Mouse (Mus musculus) testis, adult 2 months (tissue): ENCODE results near the gene Aftph. TPM values are rescaled to one million over a fixed set of nuclear protein-coding genes. Genes with fewer than 3 reads are reported as not detected.

Source experiments
- H3K27ac ChIP-seq: fragments of 200-500 bp; 2 replicates; pipeline ENCODE4 v1.5.1; 2012; ENCODE audit warnings: low read depth, low read length; ENCODE audit not compliant: control insufficient read depth, insufficient read depth
- H3K27me3 ChIP-seq: fragments of 200-500 bp; 2 replicates; pipeline ENCODE4 v1.6.1; 2012; ENCODE audit warnings: mild to moderate bottlenecking, low read length, moderate library complexity; ENCODE audit not compliant: control insufficient read depth, insufficient read depth
- H3K36me3 ChIP-seq: fragments of 200-500 bp; 2 replicates; pipeline ENCODE4 v1.6.1; 2012; ENCODE audit warnings: mild to moderate bottlenecking, low read length; ENCODE audit not compliant: control insufficient read depth, insufficient read depth
- H3K4me1 ChIP-seq: fragments of 200-500 bp; 2 replicates; pipeline ENCODE4 v1.6.1; 2012; ENCODE audit warnings: low read length; ENCODE audit not compliant: control insufficient read depth, insufficient read depth
- H3K4me3 ChIP-seq: fragments of 200-500 bp; 2 replicates; pipeline ENCODE4 v1.5.1; 2012; ENCODE audit warnings: low read depth, mild to moderate bottlenecking, low read length, moderate library complexity, mixed read lengths; ENCODE audit not compliant: control insufficient read depth
- CTCF ChIP-seq: fragments of 200-500 bp; IDR thresholded peaks from 2 replicates; pipeline ENCODE4 v1.5.1; 2012; ENCODE audit warnings: low read depth, mild to moderate bottlenecking, inconsistent platforms, low read length, moderate library complexity; ENCODE audit not compliant: control insufficient read depth, insufficient read depth, insufficient replicate concordance
- POLR2A ChIP-seq: fragments of 200-500 bp; IDR thresholded peaks from 2 replicates; pipeline ENCODE4 v1.6.1; 2012; ENCODE audit warnings: low read depth, mild to moderate bottlenecking, inconsistent platforms, low read length, moderate library complexity; ENCODE audit not compliant: control insufficient read depth
- polyA plus RNA-seq: library from polyadenylated mRNA; depleted of rRNA; stranded (reverse); fragments of >200 nt; gene quantifications from 2 replicates; pipeline ENCODE4 v1.2.3, GENCODE M21; 2012

Aftph gene
- polyA plus RNA-seq, 1 experiment: 55.4 TPM

GRCm38 (mm10) chr11:20646142-20646541, 95.2 kb downstream of the Aftph start:
- H3K36me3 ChIP-seq: peaks cover 6% of the 10 kb centered on the region
- no peak overlapping the region for H3K27ac ChIP-seq
- no peaks in the 10 kb centered on the region for H3K4me1 ChIP-seq
- peak overlapping the region; percentile 70 for H3K4me3 ChIP-seq
- no peaks in the 10 kb centered on the region for H3K27me3 ChIP-seq
- TF ChIP-seq POLR2A: no peak
- no peak for TF ChIP-seq CTCF

- Histone ChIP-seq H3K4me1 (peaks cover 2% of the 10 kb centered on the region; the same call in 1 of the 2 replicates), H3K27ac (no peak overlapping the region), H3K36me3 (peaks cover 6% of the 10 kb centered on the region), H3K4me3 (peak overlapping the region; percentile 52), H3K27me3 (no peaks in the 10 kb centered on the region)
- TF ChIP-seq POLR2A (no peak), CTCF (no peak)
These were observed 95.9 kb downstream of the Aftph start for GRCm38 (mm10) chr11:20645521-20645920.

- H3K27me3 ChIP-seq: no peaks in the 10 kb centered on the region
- peaks cover 2% of the 10 kb centered on the region; the same call in 1 of the 2 replicates for H3K4me1 ChIP-seq
- no peak overlapping the region for H3K27ac ChIP-seq
- H3K36me3 ChIP-seq: peaks cover 6% of the 10 kb centered on the region
- TF ChIP-seq POLR2A (no peak), CTCF (no peak)
- no peak overlapping the region for H3K4me3 ChIP-seq
These were observed 96.5 kb downstream of the Aftph start for GRCm38 (mm10) chr11:20644872-20645271.

- TF ChIP-seq CTCF: no peak
- TF ChIP-seq POLR2A: no peak
- peaks cover 6% of the 10 kb centered on the region for H3K36me3 ChIP-seq
- peaks cover 4% of the 10 kb centered on the region for H3K4me1 ChIP-seq
- H3K27ac ChIP-seq: no peak overlapping the region
- H3K4me3 ChIP-seq: no peak overlapping the region
- no peaks in the 10 kb centered on the region for H3K27me3 ChIP-seq
These were observed 97.2 kb downstream of the Aftph start for GRCm38 (mm10) chr11:20644166-20644565.

- no peak overlapping the region for H3K27ac ChIP-seq
- no peak overlapping the region for H3K4me3 ChIP-seq
- no peaks in the 10 kb centered on the region for H3K27me3 ChIP-seq
- peaks cover 4% of the 10 kb centered on the region for H3K4me1 ChIP-seq
- TF ChIP-seq CTCF (no peak), POLR2A (no peak)
- H3K36me3 ChIP-seq: peaks cover 2% of the 10 kb centered on the region
These were observed 98.2 kb downstream of the Aftph start for GRCm38 (mm10) chr11:20643161-20643560.

GRCm38 (mm10) chr11:20642321-20642720, 99.1 kb downstream of the Aftph start:
- no peak overlapping the region for H3K4me3 ChIP-seq
- no peak overlapping the region for H3K27ac ChIP-seq
- H3K27me3 ChIP-seq: no peaks in the 10 kb centered on the region
- peaks cover 4% of the 10 kb centered on the region for H3K4me1 ChIP-seq
- H3K36me3 ChIP-seq: no peaks in the 10 kb centered on the region
- TF ChIP-seq CTCF: no peak
- no peak for TF ChIP-seq POLR2A

GRCm38 (mm10) chr11:20639918-20640447, 101.4 kb downstream of the Aftph start:
- no peak overlapping the region for H3K27ac ChIP-seq
- peaks cover 4% of the 10 kb centered on the region for H3K4me1 ChIP-seq
- no peak for TF ChIP-seq POLR2A
- no peak for TF ChIP-seq CTCF
- no peaks in the 10 kb centered on the region for H3K36me3 ChIP-seq
- no peak overlapping the region for H3K4me3 ChIP-seq
- H3K27me3 ChIP-seq: no peaks in the 10 kb centered on the region

GRCm38 (mm10) chr11:20638841-20639240, 102.5 kb downstream of the Aftph start:
- peaks cover 4% of the 10 kb centered on the region for H3K4me1 ChIP-seq
- H3K4me3 ChIP-seq: no peak overlapping the region
- no peaks in the 10 kb centered on the region for H3K36me3 ChIP-seq
- H3K27me3 ChIP-seq: no peaks in the 10 kb centered on the region
- TF ChIP-seq CTCF (peak; percentile 78; the same call in 1 of the 2 replicates), POLR2A (no peak)
- no peak overlapping the region for H3K27ac ChIP-seq
